Mouse (Mus musculus) cerebellum, adult 11-12 months (tissue): ENCODE measurements around the gene Vgll4.

Experiments used
- DNase-seq: peaks from one replicate; pipeline ENCODE4 v3.0.0; 2022

Gene Vgll4

DNA sequence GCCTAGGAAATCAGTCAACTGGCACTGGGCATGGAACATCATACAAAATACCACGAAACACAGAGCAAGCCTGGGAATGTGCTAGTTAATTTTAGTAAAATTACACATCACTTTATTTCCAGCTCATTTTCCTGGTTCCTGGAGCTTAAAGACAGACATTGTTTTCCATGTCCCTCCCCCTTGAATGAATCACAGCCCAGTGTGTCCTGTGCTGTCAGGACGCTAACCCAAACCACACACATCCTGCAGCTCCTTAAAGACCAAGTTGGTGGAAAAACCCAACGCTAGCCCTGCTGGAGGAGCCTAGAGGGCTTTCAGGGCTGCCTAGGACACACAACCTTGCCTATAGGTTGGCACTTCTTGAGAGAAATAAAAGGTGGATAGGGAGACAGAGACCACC lies 103.7 kb downstream of the Vgll4 start:
- no peak for DNase-seq

DNA sequence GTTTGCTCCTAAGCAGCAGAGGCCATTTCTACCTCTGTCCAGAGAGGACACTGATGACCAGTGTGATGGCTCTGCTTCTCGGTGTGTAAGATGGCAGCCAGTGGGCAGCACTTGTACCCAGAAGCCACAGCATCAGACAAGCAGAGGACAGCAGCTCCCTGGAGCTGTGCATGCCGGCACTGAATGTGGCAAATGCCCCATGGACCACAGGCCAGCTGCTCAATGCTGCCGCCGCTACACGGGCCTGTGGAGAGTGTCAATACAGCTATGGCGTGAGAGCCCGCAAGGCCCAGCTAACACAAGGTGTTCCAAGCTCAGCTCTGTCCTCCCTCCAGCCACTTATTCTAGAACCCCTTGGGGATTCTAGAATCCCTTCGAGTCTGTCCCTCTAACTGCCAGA lies 105.4 kb downstream of the Vgll4 start:
- DNase-seq, result no peak

DNA sequence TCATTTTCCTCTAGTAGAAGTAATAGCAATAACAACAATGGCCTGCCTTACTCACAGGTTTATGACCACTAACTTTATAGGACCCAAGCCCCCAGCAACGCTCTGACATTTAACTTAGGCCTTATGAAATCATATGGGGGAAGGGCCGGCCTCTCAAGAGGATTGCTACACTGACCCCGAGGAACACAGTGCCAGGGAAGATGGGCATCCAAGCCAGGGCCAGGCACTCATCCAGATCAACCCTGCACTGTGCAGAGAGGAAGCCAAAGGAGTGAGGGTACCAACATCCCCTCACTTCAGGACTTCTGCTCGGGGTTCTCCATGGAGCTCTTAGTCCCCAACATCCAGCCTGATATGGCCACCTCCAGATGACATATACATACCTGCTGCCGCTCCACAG lies 106.3 kb downstream of the Vgll4 start:
- DNase-seq, result no peak

DNA sequence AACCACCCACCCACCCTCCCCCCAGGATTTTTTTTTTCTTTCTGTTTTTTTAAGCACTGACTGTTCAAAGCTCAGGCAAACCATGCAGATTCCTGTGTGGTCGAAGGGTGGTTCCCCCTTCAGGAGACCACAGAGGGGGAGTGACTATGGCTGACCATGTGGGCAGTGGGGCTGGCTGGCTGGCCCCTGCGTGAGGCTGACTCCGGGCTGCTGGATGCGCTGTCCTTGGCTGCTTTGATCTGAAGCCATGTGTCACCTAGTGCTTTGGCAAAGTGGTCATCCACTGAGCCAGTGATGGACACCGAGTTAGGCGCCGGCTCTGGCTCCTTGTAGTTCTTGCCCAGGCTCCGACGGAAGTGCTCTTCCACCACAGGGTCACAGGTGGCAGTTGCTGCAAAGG lies 107.7 kb downstream of the Vgll4 start:
- no peak for DNase-seq

DNA sequence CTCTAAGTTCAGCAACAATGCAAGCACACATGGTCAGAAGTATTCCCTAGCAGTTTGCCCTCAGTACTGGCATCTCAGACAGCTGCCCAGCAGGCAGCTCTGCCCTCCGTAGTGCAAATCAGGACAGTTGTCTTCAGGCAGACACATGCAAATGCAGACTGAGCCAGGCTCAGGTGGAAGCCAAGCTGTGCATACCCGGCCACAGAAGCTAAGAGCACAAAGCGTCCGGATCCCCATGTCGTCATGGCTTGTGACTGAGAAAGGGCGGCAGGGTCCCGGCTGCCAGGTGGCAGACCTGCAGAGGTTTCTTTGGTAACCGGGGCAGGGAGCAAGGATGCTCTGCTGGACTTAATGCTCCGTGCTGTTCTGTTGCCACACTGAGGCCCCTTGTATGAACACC lies 108.2 kb downstream of the Vgll4 start:
- DNase-seq, result peak; percentile 82

DNA sequence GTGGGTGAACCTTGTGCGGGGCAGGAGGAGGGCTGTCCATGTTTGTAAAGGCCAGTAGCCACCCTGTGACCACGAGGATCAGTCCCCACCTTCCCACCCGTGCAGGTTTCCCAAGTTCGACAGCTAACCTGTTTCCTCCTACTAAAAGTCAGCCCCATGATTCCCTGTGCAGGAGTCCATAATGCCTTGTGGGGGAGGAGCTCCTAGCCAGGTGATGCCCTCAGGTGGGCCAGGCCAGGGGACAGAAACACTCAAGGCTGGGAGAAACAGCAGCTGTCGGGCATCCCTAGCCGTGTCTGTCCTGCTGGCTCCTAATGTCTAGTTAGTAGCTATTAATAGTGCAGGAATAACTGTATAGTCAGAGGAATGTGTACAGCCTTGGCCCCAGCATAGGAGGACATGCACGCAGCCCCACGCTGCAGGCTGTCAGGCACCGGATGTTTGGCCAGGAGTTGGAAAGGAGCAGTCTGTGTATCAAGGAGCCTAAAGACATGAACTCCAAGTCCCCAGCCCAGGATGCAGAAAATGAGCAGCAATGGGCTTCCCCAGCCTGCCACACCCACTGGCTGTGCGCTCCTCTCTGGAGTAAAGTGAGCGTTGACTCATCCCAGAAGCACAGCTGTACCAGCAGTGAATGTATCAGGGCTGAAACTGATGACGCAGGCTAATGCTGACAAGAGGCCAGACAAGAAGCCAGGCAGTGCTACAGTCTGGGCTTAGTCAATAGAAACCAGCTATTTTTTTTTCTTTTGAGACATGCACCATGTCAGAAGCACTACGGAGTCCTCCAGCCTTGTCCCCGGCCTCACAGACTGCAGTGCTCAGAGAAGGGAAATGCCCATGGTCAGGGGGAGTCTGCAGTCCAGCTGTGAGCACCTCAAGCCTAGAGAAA lies 108.9 kb downstream of the Vgll4 start:
- DNase-seq, result no peak

DNA sequence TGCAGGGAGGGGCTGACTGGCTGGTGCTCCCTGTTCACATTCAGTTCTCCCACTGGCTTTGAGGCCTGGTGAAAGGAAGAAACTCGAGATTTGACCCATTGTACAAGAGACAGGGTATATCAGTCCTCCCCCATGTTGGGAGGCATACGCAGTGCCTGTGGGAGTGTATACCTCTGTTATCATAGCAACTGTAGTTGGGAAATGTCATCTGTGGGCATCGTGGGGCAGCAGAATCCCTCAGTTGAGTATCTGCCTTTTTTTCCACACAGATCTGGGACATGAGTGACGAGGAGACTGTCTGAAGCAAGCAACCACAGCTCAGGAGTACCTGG lies 111.1 kb downstream of the Vgll4 start:
- DNase-seq, result no peak

DNA sequence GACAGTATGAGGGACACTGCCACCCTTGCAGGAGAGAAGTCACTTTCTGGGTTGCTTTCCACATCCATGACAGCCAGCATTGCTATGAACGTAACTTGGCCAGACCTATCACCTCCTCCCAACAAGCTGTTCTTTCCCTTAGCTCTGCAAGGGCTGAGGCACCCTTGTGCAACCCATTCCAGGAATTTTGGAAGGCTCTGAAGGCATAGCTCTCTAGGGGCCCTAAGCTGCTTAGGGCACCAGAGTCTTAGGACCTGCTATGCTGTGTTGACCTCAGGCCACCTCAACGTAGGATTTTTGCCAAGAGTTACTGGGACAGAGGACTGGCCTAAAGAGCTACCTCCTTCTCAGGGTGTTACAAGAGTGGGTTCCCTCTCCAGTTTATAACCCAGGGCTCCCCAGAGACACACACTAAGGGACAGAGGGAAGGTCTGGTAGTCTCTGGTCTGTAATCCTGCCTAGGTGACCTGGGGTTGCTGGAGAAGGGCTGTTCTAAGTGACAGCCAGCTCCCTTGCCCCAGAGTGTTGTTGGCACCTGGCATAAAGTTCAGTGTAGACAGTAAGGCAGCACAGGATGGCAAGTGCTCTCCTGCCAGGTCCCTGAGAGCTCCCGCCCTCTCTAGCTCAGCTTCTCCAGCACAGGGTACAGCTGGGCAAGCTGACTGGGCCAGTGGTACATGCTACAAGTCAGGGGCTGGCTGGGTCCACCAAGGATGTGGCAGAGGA lies 111.6 kb downstream of the Vgll4 start:
- DNase-seq, result no peak

DNA sequence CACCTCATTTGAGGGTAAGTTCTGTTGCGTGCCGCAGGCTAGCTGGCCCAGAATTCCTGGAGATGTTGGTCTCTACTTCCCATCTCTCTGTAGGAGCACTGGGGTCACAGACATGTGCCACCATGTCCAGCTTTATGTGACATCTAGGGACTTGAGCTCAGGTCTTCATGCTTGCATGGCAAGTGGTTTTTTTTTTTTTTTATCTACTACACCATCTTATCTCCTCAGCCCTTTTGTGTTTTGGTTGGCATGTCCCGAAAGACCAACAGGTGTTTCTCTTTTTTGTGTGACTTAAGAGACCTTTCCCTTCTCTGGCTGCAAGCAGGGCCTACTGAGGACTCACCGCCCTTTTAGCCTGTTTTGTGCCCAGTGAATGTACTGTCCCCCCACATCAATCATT lies 113.3 kb downstream of the Vgll4 start:
- no peak for DNase-seq

DNA sequence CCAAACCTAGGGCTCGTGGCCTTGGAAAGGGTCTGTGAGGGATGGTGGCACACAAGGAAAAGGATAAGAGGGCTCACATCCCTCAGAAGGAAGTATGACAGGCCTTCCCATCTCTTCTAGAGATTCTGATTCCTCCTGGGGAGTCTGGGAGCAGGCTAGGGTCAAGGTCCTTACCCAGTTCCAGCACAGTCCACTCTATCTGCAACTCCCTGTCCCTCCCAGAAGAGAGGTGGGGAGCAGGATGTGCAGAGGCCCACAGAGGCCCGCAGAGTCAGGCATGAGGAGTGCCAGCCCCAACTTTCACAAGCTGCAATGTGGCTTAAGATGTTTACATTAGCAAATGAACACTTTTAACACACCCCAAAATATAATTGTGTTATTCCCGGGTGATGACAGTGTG lies 114.2 kb downstream of the Vgll4 start:
- DNase-seq, result no peak

DNA sequence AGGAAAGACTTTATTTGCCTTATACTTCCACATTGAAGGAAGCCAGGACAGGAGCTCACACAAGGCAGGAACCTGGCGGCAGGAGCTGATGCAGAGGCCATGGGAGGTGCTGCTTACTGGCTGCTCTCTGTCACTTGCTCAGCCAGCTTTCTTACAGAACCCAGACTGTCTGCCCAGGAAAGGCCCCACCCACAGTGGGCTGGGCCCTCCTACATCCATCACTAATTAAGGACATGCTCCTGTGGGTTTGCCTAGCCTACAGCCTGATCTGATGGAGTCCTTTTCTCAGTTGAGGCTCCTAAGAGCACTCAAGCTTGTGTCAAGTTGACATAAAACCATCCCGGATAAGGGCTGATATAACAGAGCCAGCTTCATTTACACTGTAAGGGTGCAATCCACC lies 115.4 kb downstream of the Vgll4 start:
- DNase-seq, result no peak

DNA sequence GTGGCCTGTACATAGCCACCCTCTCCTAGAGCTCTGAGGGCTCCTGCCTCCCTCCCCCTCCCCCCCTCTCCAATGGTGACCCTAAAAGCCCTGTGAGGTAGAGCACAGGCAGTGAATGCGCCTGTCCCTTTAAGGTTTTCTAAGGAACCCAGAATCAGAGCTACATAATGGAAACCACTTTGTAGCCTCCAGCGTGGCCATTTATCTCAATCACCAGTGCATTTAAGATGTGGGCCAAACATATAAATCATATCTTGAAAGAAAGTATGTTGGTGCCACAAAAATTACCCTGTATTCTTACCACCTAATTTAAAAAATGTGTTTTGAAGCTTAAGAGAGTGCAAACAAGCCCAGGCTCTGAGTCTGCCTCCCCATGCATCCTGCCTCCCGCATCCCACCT lies 117.1 kb downstream of the Vgll4 start:
- no peak for DNase-seq

DNA sequence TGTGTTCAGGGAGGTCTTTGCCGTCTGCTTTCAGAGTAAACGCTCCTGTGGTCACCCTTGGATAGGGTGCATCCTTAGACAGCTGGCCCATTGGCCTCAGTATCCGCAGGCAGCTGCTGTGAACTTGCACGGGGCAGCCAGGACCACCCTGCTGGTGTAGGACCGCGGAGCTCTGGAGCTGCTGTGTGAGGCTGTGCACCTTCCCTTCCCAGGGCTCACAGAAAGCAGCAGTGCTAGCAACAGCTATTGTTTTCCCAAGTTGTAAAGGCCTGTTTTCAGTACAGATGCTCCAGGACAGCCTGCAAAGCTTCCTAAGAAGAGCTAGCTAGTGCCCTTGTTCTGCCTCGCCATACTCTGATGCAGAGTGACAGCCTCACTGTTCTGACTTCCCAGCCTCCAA lies 118.1 kb downstream of the Vgll4 start:
- DNase-seq, result no peak

DNA sequence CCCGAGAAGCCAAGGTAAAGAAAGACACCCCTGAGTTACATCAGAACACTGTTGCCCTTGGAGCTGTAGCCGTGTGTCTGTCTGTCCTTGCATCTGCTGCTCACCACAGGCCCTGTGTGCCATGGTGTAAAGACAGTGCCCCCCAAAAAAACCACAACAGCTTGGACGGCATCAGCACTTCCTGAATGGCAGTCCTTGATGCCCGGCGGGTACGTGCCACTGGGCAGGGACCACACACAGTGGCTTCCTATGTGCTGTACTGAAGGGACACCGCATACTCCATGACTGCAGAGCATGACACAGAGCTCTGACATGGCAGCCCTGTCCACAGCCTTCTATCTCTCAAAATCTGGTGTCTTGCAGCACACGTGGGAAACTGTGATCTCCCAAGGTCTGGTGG lies 120.0 kb downstream of the Vgll4 start:
- no peak for DNase-seq

DNA sequence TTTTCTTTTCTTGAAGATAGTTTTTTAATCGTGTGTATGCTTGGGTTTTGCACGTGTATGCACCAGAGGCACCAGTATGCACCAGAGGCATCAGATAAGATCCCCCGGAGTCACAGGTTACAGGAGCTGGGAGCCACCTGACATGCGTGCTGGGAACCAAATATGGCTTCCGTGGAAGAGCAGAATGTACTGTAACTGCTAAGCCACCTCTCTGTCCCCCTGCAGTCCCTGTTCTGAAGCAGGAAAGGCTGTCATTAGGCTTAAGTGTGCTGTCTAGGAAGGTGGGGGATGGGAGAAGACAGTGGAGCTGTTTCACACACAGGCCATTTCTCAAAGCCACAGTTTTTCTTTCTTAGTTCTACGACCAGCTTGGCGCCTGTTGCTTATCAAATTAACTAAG lies 121.0 kb downstream of the Vgll4 start:
- DNase-seq, result no peak

DNA sequence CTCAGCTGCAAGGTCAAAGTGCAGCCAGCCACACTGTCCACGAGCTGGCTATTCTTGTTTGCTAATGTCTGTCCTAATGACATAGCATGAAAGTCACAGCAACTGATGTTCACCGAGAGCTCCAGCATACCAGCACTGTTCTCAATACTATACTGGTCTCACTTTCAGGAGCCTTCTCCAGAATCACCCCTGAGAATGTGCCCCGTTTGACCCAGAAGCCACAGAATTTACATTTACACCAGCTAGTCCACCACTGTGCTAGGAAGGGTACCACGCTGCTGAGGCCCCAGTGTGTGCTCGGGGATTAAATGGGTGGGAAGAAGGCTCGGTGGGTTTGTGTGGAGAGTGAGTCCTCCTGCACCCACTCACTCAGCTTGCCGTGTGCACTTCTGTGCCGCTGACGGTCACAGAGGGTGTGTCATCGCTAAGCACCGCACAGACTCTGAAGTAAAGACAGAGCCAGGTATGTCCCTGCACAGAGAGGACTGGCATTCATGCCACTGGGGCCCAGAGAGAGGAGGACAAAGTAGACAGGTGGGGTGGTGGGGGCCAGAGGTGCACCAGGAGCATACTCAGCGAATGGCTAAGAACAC lies 122.1 kb downstream of the Vgll4 start:
- no peak for DNase-seq

DNA sequence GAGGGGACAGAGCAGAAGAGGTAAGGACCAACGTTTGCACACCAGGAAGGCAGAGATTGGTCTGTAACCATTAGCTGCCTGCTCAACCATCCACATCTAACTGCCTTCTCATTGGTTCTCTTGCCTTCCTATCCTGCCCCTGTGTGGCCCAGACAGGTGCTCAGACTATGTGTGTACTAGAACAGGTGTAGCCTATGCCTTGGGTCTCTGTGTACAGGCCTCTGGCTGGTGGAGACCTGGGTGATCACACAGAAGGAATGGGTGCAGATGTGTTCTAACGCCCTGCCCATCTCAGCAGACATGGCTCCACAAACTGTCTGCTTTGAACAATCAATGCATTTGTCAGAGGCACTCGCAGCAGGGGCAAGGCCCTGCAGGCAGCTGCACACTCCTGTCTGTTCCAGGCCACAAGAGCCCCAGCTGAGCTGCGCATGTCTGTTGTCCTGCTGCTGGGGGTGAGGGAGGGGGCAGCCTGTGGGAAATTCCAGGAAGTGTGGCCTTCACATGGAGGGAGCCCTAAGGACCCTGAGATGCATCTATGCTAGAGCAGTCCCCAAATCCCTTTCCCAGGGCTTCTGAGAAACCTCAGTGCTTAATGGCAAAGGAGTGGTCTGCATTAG lies 123.5 kb downstream of the Vgll4 start:
- DNase-seq, result no peak

DNA sequence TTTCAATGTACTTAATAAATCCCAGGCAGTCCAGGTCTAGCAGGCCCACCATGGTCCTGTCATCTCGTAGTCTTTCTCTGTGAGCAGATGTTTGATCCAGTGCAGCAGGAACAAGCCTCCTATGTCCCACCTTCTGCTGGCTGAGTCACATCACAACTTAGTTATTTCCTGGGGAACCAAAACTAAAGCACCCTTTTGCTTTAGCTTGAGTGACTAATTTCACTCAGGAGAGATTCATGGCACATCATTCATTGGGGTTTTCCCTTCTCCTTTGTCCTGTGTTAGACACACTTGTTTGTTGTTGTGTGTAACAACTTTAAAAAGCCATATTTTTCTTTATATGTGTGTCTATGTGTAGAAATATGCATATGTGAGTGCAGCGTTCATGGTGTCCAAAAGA lies 126.9 kb downstream of the Vgll4 start:
- DNase-seq, result no peak

DNA sequence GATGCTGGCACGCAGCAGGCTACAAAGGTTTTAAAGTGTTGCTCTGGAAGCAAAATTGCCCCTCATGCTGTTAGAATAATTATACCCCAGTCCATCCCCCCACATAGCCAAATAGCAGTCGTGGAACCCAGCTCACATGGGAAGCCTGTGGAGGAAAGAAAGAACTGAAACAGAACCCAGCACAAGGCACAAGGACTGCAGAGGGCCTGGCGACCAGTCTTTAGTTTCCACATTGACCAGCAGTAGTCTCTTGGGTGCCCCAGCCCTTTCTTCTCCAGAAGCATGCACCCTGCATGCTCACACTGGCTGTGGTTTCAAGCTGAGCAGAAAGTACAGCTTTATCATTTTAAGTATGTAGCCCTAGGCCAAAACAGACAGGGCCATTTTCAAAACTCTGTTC lies 127.7 kb downstream of the Vgll4 start:
- DNase-seq, result no peak

DNA sequence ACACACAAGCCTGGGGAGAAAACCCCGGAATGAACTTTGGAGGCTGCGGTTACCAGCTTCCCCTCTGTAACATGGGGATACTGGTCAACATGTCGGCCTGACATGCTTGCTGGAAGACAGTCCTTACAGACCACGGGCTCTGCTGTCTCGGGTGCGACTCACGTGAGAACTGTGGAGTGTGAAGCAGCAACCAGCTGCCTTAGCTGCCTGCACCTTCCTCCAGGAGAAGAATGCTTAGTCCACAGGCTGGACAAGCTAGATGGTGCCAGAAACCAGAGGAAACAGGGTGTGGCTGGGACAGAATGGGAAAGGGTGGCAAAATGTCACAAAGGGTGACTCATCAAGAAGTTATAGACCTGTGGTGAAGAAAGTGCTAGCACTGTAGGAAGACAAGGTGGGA lies 129.8 kb downstream of the Vgll4 start:
- DNase-seq, result no peak

DNA sequence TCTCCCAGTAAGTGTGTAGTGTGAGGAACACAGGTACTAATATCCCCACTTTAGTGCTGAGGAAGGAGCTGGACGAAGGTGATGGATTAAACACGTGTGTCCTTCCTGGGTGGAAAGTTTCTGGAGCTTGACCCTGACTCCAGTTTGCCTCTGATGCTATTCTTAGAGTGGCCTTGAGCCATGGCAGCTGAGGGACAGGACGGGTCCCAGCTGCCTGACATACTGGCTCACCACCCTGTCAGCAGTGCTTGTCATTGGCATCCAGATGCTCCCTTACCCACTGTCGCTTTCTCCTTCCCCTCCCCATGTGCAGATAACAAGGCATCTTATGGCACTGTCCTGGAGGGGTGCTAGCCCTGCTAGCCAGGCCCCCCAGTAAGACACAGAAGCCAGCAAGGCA lies 130.9 kb downstream of the Vgll4 start:
- DNase-seq, result no peak

DNA sequence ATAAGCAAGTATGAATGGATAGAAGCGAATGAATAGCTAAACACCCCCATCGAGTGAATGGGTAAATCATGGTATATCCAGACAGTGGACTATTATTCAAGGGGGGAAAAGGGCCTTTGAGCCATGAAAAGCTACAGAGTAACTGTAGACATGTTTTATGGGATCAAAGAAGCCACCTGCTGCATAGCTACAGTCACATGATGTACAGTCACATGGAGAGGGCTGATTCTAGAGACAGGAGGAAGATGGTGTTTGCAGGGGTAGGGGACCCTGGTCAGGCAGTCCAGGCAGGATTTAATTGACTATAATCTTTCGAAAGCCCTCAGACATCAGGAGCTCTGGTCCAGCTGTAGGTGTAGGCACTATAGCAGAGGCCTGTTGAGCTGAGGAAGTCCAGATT lies 133.4 kb downstream of the Vgll4 start:
- DNase-seq, result no peak

DNA sequence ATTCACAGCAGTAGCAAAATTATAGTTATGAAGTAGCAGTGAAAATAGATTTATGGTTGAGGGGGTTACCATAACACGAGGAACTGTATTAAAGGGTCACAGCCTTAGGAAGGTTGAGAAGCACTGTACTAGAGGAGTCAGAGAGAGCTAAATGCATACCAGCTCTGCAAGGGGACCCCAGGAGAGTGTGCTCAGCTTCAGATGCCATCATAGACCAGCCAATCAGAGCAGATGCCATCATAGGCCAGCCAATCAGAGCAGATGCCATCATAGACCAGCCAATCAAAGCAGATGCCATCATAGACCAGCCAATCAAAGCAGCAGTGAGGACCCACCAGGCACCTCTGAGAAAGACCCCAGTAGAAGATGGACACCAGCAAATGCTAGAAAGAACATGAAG lies 134.0 kb downstream of the Vgll4 start:
- no peak for DNase-seq

DNA sequence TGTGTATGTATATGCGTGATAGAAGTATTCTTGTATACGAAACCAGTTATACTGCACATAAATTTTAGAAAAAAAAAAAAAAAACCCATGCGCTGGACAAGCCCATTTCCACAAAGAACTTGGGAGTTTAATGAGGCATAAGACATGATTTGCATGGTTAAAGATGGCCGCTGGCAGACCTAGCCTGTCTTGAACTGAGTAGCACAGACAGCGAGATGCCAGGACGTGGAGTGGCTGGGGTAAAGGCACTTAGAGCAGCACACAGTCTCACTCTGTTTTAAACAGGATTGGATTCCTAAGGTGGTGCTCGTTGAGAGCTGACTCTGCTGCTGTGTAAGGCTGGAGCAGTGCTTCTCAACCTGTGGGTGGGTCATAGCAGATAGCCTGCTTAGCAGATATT lies 134.4 kb downstream of the Vgll4 start:
- DNase-seq, result no peak
